Mouse (Mus musculus) embryonic fibroblast, embryonic 13.5 days (primary cell): Measurements from ENCODE around the gene Hnrnpdl.

ENCODE experiments used
- CTCF ChIP-seq: IDR thresholded peaks from 2 replicates; pipeline ENCODE4 v1.5.1; 2011; ENCODE audit warnings: mild to moderate bottlenecking, control low read depth, low read length, moderate library complexity, borderline replicate concordance; ENCODE audit not compliant: insufficient read depth
- POLR2A ChIP-seq: IDR thresholded peaks from 2 replicates; pipeline ENCODE4 v1.6.1; 2011; ENCODE audit warnings: low read depth, mild to moderate bottlenecking, control low read depth, low read length, moderate library complexity

- TF ChIP-seq CTCF (no peak), POLR2A (no peak)
These were observed 10.4 kb upstream of the Hnrnpdl start for GRCm38 (mm10) chr5:100049904-100050303.
